Mouse (Mus musculus) frontal cortex, postnatal 25 days (tissue): ENCODE measurements at regions not wholly inside any gene's neighbourhood (a gene's known extent, or its start where the extent isn't known, plus 50 kb on each side); places are given as distances from the start of the nearest gene placed in this dataset.

Source experiments
- DNase-seq, 2 experiments: peaks; one replicate each; pipeline ENCODE4 v3.0.0; 2022; ENCODE audit warnings: low spot score in 2 of 2

DNA sequence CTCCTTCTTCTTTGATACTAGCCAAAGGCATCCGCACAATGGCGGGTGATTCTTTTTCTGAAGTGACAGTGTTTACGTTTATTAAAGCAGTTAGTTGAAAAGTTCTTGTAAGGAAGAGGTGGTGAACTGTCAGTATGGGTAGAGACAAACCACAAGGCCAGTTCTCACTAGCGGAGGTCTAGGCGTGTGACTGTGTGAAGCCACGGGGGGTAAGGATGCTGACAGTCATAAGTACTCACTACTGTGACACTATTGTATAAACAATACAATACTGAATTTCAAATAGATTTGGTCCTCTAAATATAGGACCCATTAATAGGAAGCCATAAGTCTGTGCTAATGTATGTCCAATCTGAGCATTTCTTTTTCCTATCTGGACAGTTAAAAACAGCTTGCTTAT, 161.9 kb downstream of the Cxcl12 start:
- DNase-seq, result no peak

- DNase-seq, result no peak
Measured at GRCm38 (mm10) chr6:117330726-117331360, 162.5 kb downstream of the Cxcl12 start.

- no peak for DNase-seq
Measured at GRCm38 (mm10) chr6:117332641-117333040, 164.3 kb downstream of the Cxcl12 start.

- DNase-seq, result no peak
Measured at GRCm38 (mm10) chr6:117342123-117342522, 173.8 kb downstream of the Cxcl12 start.

DNA sequence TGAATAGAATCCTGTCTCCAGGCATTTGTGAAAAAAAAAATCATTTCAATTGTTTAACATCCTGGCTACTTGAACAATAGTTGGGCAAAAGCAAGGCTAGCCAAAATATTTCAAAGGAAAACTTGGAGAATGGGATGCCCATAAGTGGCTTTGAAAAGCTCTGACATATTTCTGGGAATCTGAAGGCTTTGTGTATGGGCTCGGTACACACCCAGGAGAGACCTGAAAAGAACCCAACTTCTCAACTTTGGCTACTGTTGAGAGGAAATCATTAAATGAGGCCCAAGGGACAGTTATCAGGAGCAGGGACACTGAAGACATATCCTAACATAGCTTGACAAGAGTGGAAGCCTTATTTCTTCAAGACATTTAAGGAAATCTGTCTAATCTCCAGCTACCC, 179.0 kb downstream of the Cxcl12 start:
- no peak for DNase-seq

- DNase-seq, result no peak
Measured at GRCm38 (mm10) chr6:117351846-117352245, 183.5 kb downstream of the Cxcl12 start.

DNA sequence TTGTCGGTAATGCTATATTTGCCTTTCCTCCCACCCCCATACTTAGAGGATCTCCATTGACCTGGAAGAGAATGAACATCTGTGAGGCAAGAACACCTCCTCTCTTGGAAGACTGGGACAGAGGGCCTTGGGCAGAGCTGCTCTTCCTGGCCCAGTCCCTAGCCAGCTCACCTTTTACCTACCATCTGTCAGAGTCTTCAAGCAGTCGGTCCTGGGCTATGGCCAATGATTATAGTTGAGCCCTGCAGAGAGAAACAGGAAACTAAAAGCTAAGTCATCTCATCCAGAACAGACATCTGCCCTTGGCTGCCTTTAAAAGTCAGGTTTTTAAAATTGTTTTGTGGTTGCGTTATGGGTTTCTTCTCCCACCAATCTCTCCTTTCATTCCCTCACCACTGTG, 184.8 kb downstream of the Cxcl12 start:
- no peak for DNase-seq

DNA sequence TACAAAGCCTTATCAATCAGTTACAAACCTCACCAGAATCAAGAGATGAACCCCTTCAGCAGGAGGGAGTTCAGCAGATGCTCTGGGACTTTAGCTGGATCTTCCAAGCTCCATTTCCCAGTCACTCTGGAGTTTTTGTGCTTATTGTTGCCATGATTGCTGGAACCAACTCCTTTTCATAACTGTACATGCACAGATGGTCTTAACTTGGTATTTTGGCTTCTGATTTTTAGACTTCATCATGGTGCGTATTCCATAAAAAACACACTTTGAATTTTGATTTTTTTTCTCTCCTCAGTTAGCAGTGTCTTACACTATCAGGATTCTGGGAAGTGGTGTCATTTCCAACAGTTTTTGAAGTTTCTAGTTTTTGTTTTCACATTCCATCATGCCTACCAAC, 187.8 kb downstream of the Cxcl12 start:
- DNase-seq, result no peak

GRCm38 (mm10) chr6:117359401-117359800, 191.1 kb downstream of the Cxcl12 start:
- DNase-seq, result no peak

DNA sequence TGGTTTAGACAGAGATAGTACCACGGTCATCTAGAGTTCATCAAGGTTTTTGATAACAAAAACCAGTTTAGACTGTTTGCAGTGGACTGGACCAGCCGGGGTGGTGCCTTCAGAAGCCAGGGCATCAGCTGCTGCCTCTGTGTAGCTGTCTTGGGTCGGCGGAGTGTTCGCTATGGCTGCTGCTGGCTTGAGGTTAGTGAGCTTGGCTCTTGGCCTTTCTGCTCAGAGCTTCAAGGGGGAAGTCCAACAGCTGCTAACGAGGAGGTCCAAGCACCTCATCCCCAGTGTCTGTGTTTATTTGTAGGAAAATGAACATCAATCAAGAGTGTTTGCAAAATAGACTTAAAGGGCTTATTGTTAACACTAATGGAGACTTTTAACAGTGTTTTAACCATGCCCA, 198.2 kb downstream of the Cxcl12 start:
- DNase-seq, result no peak

- DNase-seq, result no peak
Measured at GRCm38 (mm10) chr6:117375989-117376388, 207.7 kb downstream of the Cxcl12 start.

DNA sequence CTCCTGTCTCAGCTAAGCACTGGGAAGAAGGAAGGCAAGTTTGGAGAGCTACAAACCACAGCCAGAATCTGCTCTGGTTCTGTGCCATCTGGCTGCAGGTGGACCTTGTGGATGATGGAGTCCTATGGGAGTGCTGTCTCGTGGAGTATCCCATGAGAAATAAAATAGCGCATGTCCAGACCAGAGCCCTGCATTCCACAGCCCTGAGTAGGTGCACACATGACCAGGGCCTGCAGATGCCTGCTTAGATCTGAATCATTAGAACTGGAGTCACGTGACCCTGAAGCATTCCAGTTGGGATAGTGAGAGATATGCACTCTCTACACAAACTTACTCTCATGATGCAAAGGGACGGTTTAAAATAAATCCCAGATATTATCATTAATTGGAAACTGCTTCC, 211.6 kb downstream of the Cxcl12 start:
- DNase-seq, result no peak

DNA sequence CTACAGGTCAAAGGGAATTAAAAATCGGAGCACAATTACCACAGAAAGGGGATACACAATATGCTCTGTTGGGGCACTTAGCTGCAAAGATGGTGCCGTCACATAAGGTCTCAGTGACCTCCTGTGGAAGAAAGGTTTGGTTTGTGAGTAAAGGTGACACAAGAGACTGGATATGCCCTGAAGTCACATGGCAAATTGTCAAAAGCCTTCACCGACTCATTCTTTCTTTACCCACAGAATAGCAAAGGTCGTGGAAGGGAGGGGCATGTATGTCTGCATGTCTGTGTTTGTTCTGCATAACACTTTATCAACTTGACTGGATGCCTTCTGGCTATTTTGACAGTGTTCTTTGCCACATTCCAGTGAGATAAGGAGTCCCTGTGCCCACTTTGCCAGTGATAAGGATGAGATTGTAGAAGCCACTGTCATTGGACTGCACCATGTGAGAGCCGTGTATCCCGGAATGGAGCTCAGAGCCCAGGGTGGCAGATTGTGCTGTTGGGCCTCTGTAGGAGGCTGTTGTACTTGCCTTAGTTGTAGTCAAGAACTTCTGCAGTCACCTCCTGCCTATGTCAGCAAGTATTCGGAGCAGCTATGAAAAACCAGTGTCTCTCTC, 222.0 kb downstream of the Cxcl12 start:
- no peak for DNase-seq

DNA sequence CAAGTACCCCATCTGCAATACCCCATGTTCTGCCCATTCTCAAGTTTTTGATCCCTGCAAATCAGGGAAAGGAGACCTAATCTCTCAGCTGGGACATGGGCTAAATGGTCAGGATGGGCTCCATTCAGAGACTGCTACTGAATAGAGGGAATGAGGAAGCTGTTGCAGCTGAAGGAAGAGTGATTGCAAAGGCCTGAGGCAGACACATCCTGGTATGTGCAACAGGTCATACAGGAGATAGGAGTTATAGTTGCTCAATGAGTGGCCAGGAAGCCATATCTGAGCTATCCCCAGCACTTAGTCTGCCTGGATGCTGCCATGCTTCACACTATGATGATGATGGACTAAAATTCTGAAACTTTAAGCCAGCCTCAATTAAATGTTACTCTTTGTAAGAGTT, 225.1 kb downstream of the Cxcl12 start:
- no peak for DNase-seq

GRCm38 (mm10) chr6:117405589-117406311, 237.4 kb downstream of the Cxcl12 start:
- no peak for DNase-seq

DNA sequence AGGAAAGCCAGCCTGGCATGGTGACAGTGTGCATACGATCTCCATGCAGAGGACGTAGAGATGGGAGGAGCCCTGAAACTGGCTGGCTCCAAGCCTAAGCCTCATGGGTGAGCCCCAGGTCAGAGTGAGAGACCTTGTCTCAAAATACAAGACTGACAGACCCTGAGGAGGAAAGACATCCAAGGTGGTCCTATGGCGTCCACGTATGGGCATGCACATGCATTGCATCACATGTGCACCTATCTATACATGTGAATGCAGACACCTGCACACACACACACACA, 237.9 kb downstream of the Cxcl12 start:
- DNase-seq, result no peak

DNA sequence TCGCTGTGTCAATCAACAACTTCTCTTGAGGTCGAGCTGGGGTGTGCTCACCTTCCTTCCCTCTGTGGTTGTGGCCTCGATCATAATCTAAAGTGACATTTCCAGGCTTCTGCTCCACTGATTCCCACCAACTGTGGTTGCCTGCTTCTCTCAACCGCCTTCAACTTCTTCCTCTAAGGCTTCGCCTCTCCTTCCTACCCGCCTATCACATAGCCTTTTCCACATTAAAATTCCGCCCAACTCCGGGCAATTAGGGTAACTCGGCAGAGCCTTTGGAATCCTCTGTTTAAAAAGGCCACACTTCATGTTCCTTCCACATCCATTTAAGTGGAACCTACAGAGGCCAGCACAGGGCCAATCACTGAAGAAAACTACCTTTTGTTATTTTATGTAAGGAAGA, 238.4 kb downstream of the Cxcl12 start:
- no peak for DNase-seq

DNA sequence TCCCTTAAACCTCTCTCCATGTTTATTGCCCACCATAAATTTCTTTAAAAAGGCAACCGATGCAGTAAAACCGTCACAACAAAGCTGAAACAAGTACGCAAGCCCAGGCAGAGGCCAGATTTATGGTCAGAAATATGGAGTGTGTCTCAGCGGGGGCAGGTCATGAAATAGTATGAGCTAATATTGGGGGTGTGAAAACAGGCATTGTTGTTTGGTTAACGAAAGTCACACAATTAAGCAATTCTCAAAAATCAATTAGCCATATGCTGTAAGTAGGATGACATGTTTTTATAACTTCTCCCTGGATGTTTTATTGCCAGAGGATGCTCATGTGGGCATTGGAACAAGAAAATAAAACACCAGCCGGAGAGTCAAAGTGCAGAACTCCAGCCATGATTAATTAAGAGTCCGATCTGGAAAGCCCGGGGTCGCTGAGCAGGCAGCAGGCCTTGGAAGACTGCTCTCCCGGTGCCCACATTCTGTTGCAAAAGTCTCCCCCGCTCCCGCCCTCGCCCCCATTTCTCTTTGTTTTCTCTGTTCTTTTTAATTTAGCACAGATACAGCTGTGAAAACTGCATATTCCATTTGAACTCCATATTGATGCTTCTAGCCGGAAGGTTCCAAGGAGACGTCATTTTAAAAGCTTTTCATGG, 239.0 kb downstream of the Cxcl12 start:
- no peak for DNase-seq

- DNase-seq, result no peak
Measured at GRCm38 (mm10) chr6:117407953-117408352, 239.6 kb downstream of the Cxcl12 start.

- no peak for DNase-seq
Measured at GRCm38 (mm10) chr6:117408971-117409783, 240.8 kb downstream of the Cxcl12 start.

GRCm38 (mm10) chr6:117414926-117415325, 246.6 kb downstream of the Cxcl12 start:
- no peak for DNase-seq

DNA sequence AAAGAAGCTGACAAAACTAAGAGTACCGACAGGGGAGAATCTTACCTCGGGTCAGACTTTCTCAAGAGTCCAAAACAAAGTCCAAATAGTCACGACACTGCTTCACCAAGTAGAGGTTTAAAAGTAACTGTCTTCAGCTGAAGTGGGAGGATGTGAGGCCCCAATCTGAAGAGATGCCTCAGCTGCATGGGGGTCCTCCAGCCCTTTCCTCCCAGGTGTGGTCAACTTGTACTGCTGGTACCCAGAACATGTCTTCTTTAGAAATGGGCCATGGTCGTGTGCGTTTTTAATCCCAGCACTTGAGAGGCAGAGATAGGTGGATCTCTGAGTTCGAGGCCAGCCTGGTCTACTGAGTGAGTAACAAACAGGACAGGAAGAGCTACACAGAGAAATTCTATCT, 247.6 kb downstream of the Cxcl12 start:
- no peak for DNase-seq
